Mouse (Mus musculus) midbrain, embryonic 11.5 days (tissue): Measurements from ENCODE around the gene Cdhr4. TPM values are rescaled to one million over a fixed set of nuclear protein-coding genes. Genes with fewer than 3 reads are reported as not detected.

ENCODE experiments used
- ATAC-seq: fragments of 200-750 bp; cut with Nextera tagmentation; 2 replicates; pipeline ENCODE4 v1.8.0; 2017; ENCODE audit warnings: moderate TSS enrichment, moderate library complexity; ENCODE audit not compliant: low FRiP score
- DNase-seq: peaks from one replicate; pipeline ENCODE4 v3.0.0; 2015; ENCODE audit warnings: low spot score; ENCODE audit errors: missing footprints
- H3K27ac ChIP-seq: fragments of 300-500 bp; sonication (generic); 2 replicates; pipeline ENCODE4 v1.5.1; 2014; ENCODE audit warnings: low read depth, low read length
- H3K27me3 ChIP-seq: fragments of 300-500 bp; sonication (generic); 2 replicates; pipeline ENCODE4 v1.6.1; 2014; ENCODE audit warnings: mild to moderate bottlenecking, low read length, moderate library complexity, mixed read lengths; ENCODE audit not compliant: control insufficient read depth, insufficient read depth
- H3K36me3 ChIP-seq: fragments of 300-500 bp; sonication (generic); 2 replicates; pipeline ENCODE4 v1.6.1; 2014; ENCODE audit warnings: mild to moderate bottlenecking, low read length, moderate library complexity, mixed read lengths; ENCODE audit not compliant: control insufficient read depth, insufficient read depth
- H3K4me1 ChIP-seq: fragments of 300-500 bp; sonication (generic); 2 replicates; pipeline ENCODE4 v1.6.1; 2014; ENCODE audit warnings: low read length; ENCODE audit not compliant: control insufficient read depth, insufficient read depth
- H3K4me2 ChIP-seq: fragments of 300-500 bp; sonication (generic); 2 replicates; pipeline ENCODE4 v1.6.1; 2014; ENCODE audit warnings: mild to moderate bottlenecking, moderate library complexity
- H3K4me3 ChIP-seq: fragments of 300-500 bp; sonication (generic); 2 replicates; pipeline ENCODE4 v1.5.1; 2014; ENCODE audit warnings: low read depth, low read length
- H3K9ac ChIP-seq: fragments of 300-500 bp; sonication (generic); 2 replicates; pipeline ENCODE4 v1.6.1; 2014; ENCODE audit warnings: low read length
- H3K9me3 ChIP-seq: fragments of 300-500 bp; sonication (generic); 2 replicates; pipeline ENCODE4 v1.6.1; 2016; ENCODE audit warnings: low read length; ENCODE audit not compliant: control insufficient read depth
- WGBS: fragments of 180-500 bp; shearing (Covaris S2); extraction: QIAGEN DNeasy Blood & Tissue Kit; methylation state at CpG from one replicate; pipeline ENCODE4 v1.1.7; 2014; 5-methylcytosine and 5-hydroxymethylcytosine counted together
- polyA plus RNA-seq: library from polyadenylated mRNA; unstranded; fragments of >200 nt; fragmentation: Nextera tagmentation; extraction: Ambion mirVana; gene quantifications from 2 replicates; pipeline ENCODE4 v1.2.1, GENCODE M21; 2014

Gene Cdhr4
- polyA plus RNA-seq, 1 experiment from 2014 or later = 2.2 TPM

GRCm38 (mm10) chr9:108048566-108048955, 56.3 kb downstream of the Cdhr4 start:
- Histone ChIP-seq H3K4me3 (peak overlapping the region; percentile 76), H3K9ac (peak overlapping the region; percentile 58), H3K36me3 (peaks cover 14% of the 10 kb centered on the region), H3K4me2 (peak overlapping the region; percentile 87), H3K27me3 (no peaks in the 10 kb centered on the region), H3K9me3 (no peaks in the 10 kb centered on the region), H3K27ac (peak overlapping the region; percentile 48; the same call in 1 of the 2 replicates), H3K4me1 (peaks cover 17% of the 10 kb centered on the region)
- 1% methylated on average over 19 of the region's 19 CpGs for WGBS
- ATAC-seq (no peak; the same call in 1 of the 2 replicates), DNase-seq (peak; percentile 91)

- Histone ChIP-seq H3K9me3 (no peaks in the 10 kb centered on the region), H3K4me2 (peak within 1 kb of the TSS; percentile 87), H3K36me3 (peaks cover 14% of the 10 kb centered on the region)
Measured at GRCm38 (mm10) chr9:108049016-108049455, 56.7 kb downstream of the Cdhr4 start, which contains the start of gene Gmppb. Gmppb (plus strand) TSS chr9:108049242.

More at GRCm38 (mm10) chr9:108049016-108049455, 56.7 kb downstream of the Cdhr4 start, which contains the start of gene Gmppb:
- Histone ChIP-seq H3K4me3 (peak within 1 kb of the TSS; percentile 76), H3K4me1 (peaks cover 17% of the 10 kb centered on the region), H3K27me3 (no peaks in the 10 kb centered on the region), H3K27ac (peak within 1 kb of the TSS; percentile 48), H3K9ac (peak within 1 kb of the TSS; percentile 75)
- ATAC-seq (peak; percentile 96), DNase-seq (peak; percentile 99)
- WGBS = under 1% methylated on average over 39 of the region's 39 CpGs

Other genes starting within 250 kb of the Cdhr4 start
- gene Rbm5, start 221.5 kb upstream of the Cdhr4 start, polyA plus RNA-seq = 186 and 191 TPM in 2 replicates
- 104 and 114 TPM in 2 replicates for gene Rbm6, start 119.3 kb upstream of the Cdhr4 start, polyA plus RNA-seq
- gene Mon1a, start 104.3 kb upstream of the Cdhr4 start, polyA plus RNA-seq = 14.8 and 16.8 TPM in 2 replicates
- gene Mst1r, start 85.6 kb upstream of the Cdhr4 start, polyA plus RNA-seq = 0.60 and 0.80 TPM in 2 replicates
- not detected in 2 replicates for gene Actl11, start 64.0 kb upstream of the Cdhr4 start, polyA plus RNA-seq
- 6.3 and 6.7 TPM in 2 replicates for gene Camkv, start 56.8 kb upstream of the Cdhr4 start, polyA plus RNA-seq
- 27.7 and 37.2 TPM in 2 replicates for gene Traip, start 42.4 kb upstream of the Cdhr4 start, polyA plus RNA-seq
- gene Uba7, start 17.0 kb upstream of the Cdhr4 start, polyA plus RNA-seq = 5.5 and 7.5 TPM in 2 replicates
- 0.74 and 1.2 TPM in 2 replicates for gene Gm20661, start 9.4 kb upstream of the Cdhr4 start, polyA plus RNA-seq
- 20.7 and 25.3 TPM in 2 replicates for gene Inka1, start 6.6 kb upstream of the Cdhr4 start, polyA plus RNA-seq
- 0.82 TPM in 1 of 2 replicates, not detected in the other for gene Gm20662, start 3.9 kb downstream of the Cdhr4 start, polyA plus RNA-seq
- gene Ip6k1, start 10.0 kb downstream of the Cdhr4 start, polyA plus RNA-seq = 31.6 and 34.8 TPM in 2 replicates
- 18.3 and 19.2 TPM in 2 replicates for gene Gmppb, start 56.7 kb downstream of the Cdhr4 start, polyA plus RNA-seq
- gene Amigo3, start 60.7 kb downstream of the Cdhr4 start, polyA plus RNA-seq = 1.5 and 2.0 TPM in 2 replicates
- gene Mst1, start 87.9 kb downstream of the Cdhr4 start, polyA plus RNA-seq = 0.47 and 0.78 TPM in 2 replicates
- gene Rnf123, start 90.8 kb downstream of the Cdhr4 start, polyA plus RNA-seq = 27.2 and 29.2 TPM in 2 replicates
- 53.0 and 67.3 TPM in 2 replicates for gene Apeh, start 102.1 kb downstream of the Cdhr4 start, polyA plus RNA-seq
- gene Bsn, start 197.9 kb downstream of the Cdhr4 start, polyA plus RNA-seq = 2.4 TPM in 2 replicates